Mouse (Mus musculus): Measurements from ENCODE around the gene Mpz. TPM values are rescaled to one million over a fixed set of nuclear protein-coding genes. Genes with fewer than 3 reads are reported as not detected.

Gene Mpz
- polyA plus RNA-seq (2012; rRNA removed; ENCODE audit: low replicate concordance): 5.5 and 11.1 TPM in 2 replicates

DNA sequence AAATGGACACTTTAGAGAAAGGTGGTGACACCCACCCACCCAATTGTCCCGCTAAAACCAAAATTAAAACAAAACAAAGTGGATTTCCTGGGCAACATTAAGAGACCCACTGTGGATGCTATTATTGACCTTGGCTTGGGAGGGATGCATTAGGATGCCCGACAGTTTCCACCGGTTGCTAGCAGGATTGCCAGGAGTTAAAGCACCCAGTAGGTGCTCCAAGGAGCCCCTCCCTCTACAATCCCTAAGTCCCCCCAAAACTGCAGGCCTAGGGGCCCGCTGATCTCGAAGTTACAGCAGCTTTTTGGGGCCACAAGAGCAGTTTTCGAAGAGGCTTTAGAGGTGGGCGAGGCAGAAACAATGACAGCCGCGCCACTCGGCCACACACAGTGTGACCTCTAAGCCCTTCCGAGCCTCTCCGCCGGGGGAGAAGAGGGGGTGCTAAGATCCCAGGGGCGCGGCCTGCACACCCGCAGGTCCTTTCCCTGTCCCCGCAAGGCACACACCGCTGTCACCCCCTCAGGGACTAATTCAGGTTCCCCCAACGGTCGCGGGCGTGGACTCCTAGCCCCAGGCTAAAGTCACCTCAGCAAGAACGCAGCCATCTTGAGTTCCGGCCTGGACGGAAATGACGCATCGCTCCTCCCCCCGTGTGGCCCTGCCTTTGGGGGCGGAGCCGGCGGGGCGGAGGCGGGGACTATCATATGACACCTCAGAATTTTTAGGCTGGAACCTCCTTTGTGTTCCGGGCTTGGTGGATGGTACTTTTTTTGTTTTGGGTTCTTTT lies at the start of gene Mpz, which contains the start of gene Sdhc:
Gene Mpz (plus strand): TSS at position 738 of the 787 bp plus-strand sequence.
Gene Sdhc (minus strand): TSS at position 630 of the 787 bp plus-strand sequence.

GRCm38 (mm10) chr1:171113873-171114299 lies 36.6 kb upstream of the Mpz start, which contains the start of gene Cfap126:
Cfap126 (plus strand) TSS chr1:171113918.

GRCm38 (mm10) chr1:171195887-171196397 lies 45.4 kb downstream of the Mpz start, which contains the start of gene Pcp4l1:
Pcp4l1 (minus strand) TSS chr1:171196268.

Other genes with a start within 250 kb of the Mpz start
- 0.09 and 0.40 TPM in 2 replicates for gene Fcrlb, start 237.8 kb upstream of the Mpz start, polyA plus RNA-seq (2012; rRNA removed; ENCODE audit: low replicate concordance)
- gene Fcrla, start 223.1 kb upstream of the Mpz start, polyA plus RNA-seq (2012; rRNA removed; ENCODE audit: low replicate concordance): 0.79 and 2.4 TPM in 2 replicates
- 38.9 and 43.1 TPM in 2 replicates for gene Fcgr2b, start 174.2 kb upstream of the Mpz start, polyA plus RNA-seq (2012; rRNA removed; ENCODE audit: low replicate concordance)
- gene Fcgr4, start 131.8 kb upstream of the Mpz start, polyA plus RNA-seq (2012; rRNA removed; ENCODE audit: low replicate concordance): 1.5 and 5.4 TPM in 2 replicates
- 35.0 and 43.9 TPM in 2 replicates for gene Fcgr3, start 85.8 kb upstream of the Mpz start, polyA plus RNA-seq (2012; rRNA removed; ENCODE audit: low replicate concordance)
- 6.9 and 8.9 TPM in 2 replicates for gene Cfap126, start 36.8 kb upstream of the Mpz start, polyA plus RNA-seq (2012; rRNA removed; ENCODE audit: low replicate concordance)
- 312 and 379 TPM in 2 replicates for gene Sdhc, start 108 bp upstream of the Mpz start, polyA plus RNA-seq (2012; rRNA removed; ENCODE audit: low replicate concordance)
- 5.6 and 108 TPM in 2 replicates for gene Pcp4l1, start 45.6 kb downstream of the Mpz start, polyA plus RNA-seq (2012; rRNA removed; ENCODE audit: low replicate concordance)
- 0.04 and 0.05 TPM in 2 replicates for gene Nr1i3, start 63.3 kb downstream of the Mpz start, polyA plus RNA-seq (2012; rRNA removed; ENCODE audit: low replicate concordance)
- gene Tomm40l, start 71.8 kb downstream of the Mpz start, polyA plus RNA-seq (2012; rRNA removed; ENCODE audit: low replicate concordance): 44.5 and 52.7 TPM in 2 replicates
- gene Apoa2, start 74.3 kb downstream of the Mpz start, polyA plus RNA-seq (2012; rRNA removed; ENCODE audit: low replicate concordance): 2.0 and 6.4 TPM in 2 replicates
- 88.4 and 215 TPM in 2 replicates for gene Fcer1g, start 83.7 kb downstream of the Mpz start, polyA plus RNA-seq (2012; rRNA removed; ENCODE audit: low replicate concordance)
- gene Adamts4, start 99.7 kb downstream of the Mpz start, polyA plus RNA-seq (2012; rRNA removed; ENCODE audit: low replicate concordance): 3.4 and 17.1 TPM in 2 replicates
- gene Ndufs2, start 100.7 kb downstream of the Mpz start, polyA plus RNA-seq (2012; rRNA removed; ENCODE audit: low replicate concordance): 200 and 214 TPM in 2 replicates
- gene B4galt3, start 119.6 kb downstream of the Mpz start, polyA plus RNA-seq (2012; rRNA removed; ENCODE audit: low replicate concordance): 35.7 and 84.0 TPM in 2 replicates
- gene Ppox, start 130.5 kb downstream of the Mpz start, polyA plus RNA-seq (2012; rRNA removed; ENCODE audit: low replicate concordance): 62.6 and 104 TPM in 2 replicates
- 37.7 and 84.4 TPM in 2 replicates for gene Usp21, start 137.3 kb downstream of the Mpz start, polyA plus RNA-seq (2012; rRNA removed; ENCODE audit: low replicate concordance)
- 36.2 and 46.1 TPM in 2 replicates for gene Ufc1, start 144.3 kb downstream of the Mpz start, polyA plus RNA-seq (2012; rRNA removed; ENCODE audit: low replicate concordance)
- gene Dedd, start 178.4 kb downstream of the Mpz start, polyA plus RNA-seq (2012; rRNA removed; ENCODE audit: low replicate concordance): 42.6 and 67.2 TPM in 2 replicates
- gene Nit1, start 194.9 kb downstream of the Mpz start, polyA plus RNA-seq (2012; rRNA removed; ENCODE audit: low replicate concordance): 54.6 and 76.1 TPM in 2 replicates
- gene Pfdn2, start 195.0 kb downstream of the Mpz start, polyA plus RNA-seq (2012; rRNA removed; ENCODE audit: low replicate concordance): 18.1 and 21.6 TPM in 2 replicates
- gene Klhdc9, start 210.1 kb downstream of the Mpz start, polyA plus RNA-seq (2012; rRNA removed; ENCODE audit: low replicate concordance): 0.69 and 1.6 TPM in 2 replicates
- 0.75 and 5.6 TPM in 2 replicates for gene Nectin4, start 219.4 kb downstream of the Mpz start, polyA plus RNA-seq (2012; rRNA removed; ENCODE audit: low replicate concordance)
- 6.3 and 10.3 TPM in 2 replicates for gene Arhgap30, start 238.2 kb downstream of the Mpz start, polyA plus RNA-seq (2012; rRNA removed; ENCODE audit: low replicate concordance)